Mouse (Mus musculus) cerebellum, adult 2 months (tissue): ENCODE data around the gene Dpf1.

ENCODE experiments used
- CTCF ChIP-seq: fragments of 200-500 bp; IDR thresholded peaks from 2 replicates; pipeline ENCODE4 v1.5.1; 2011; ENCODE audit warnings: low read depth, mild to moderate bottlenecking, control low read depth, low read length, moderate library complexity, borderline replicate concordance; ENCODE audit not compliant: insufficient read depth
- POLR2A ChIP-seq: fragments of 200-500 bp; IDR thresholded peaks from 2 replicates; pipeline ENCODE4 v1.6.1; 2011; ENCODE audit warnings: low read length, control low read depth, borderline replicate concordance; ENCODE audit not compliant: insufficient read depth

DNA sequence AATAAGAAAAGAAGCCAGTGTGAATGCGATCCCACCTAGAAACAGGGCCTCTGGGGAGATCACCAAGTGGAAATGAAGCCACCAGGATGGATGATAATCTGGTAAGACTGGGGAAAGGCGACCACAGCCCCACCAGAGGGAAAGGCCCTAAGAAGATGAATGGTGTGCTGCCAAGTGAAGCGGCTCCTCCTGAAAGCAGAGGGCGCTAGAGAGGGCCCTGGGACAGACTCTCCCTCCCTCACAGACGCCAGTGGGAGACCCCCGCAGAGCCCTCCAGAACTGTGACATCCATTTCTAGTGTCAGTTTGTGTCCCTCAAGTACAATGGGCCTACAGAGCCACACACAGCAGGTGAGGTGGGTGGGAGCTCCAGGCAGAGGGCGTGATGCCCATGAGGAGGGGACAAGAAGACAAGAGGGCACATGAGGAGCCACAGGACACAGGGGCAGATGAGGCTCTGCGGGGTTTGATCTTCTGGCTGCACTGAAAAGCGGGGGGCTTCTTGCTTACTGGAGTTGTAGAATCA, 33.1 kb downstream of the Dpf1 start:
- TF ChIP-seq CTCF (no peak), POLR2A (no peak)
